Comparison of ENCODE assay signal across 8 mouse cellular contexts in the genomic region with DNA sequence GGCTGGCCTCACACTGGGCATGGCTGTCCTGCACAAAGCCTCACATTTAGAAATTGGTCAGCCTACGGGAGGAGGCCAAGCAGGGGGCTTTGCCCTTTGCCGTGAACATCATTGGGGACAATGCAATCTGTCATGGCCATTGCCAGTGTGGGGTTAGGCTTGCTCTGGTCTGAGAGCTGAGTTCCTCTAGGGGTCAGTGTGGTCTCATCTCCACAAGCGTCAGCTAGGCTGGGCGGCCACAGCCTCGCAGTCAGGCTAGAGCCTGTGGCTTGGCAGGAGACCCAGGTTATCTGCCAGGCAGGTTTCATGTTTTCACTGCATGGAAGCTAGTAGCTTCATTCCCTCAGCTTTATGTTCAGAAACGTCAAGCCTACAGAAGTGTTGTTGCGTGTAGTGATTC. TPM values are rescaled to one million over a fixed set of nuclear protein-coding genes. Genes with fewer than 3 reads are reported as not detected.
A peak's percentile ranks its signal among the peaks of the same experiment; 100 is the strongest.
DNase-seq lines count a peak whose midpoint lies in the region; ATAC-seq lines count a peak whose summit lies in the region.
"Had no signal": no experiment of that assay in that cellular context is flagged by ENCODE, and none has a peak within 500 bp of the region (broad histone marks: within the 10 kb centered on the region; RNA-seq: fewer than 3 reads in every experiment).

No protein-coding gene starts in this region.

- H3K4me1 ChIP-seq in embryonic facial prominence, embryonic 11.5 days (ENCODE audit: control insufficient read depth, insufficient read depth, low read length), result no peaks in the 10 kb centered on the region
- H3K4me1 ChIP-seq in midbrain, embryonic 15.5 days, result no peaks in the 10 kb centered on the region

- ATAC-seq in embryonic facial prominence, embryonic 11.5 days (replicated peaks; ENCODE audit: insufficient number of reproducible peaks, low FRiP score, low TSS enrichment, low read depth), result no peak
- 0 out of 2 replicates have a peak, but pooled peaks have one; percentile 52 for ATAC-seq in midbrain, embryonic 15.5 days (replicated peaks)

- H3K27me3 ChIP-seq in embryonic facial prominence, embryonic 11.5 days (ENCODE audit: control insufficient read depth, insufficient read depth, low read length), result no peaks in the 10 kb centered on the region
- H3K27me3 ChIP-seq in midbrain, embryonic 15.5 days (replicated peaks), result no peaks in the 10 kb centered on the region
- H3K27me3 ChIP-seq: megakaryocyte, embryonic 14.5 days had no signal

- no peaks in the 10 kb centered on the region for H3K9me3 ChIP-seq in embryonic facial prominence, embryonic 11.5 days (replicated peaks; ENCODE audit: control insufficient read depth, low read length)
- H3K9me3 ChIP-seq in midbrain, embryonic 15.5 days, result no peaks in the 10 kb centered on the region
- H3K9me3 ChIP-seq: megakaryocyte, embryonic 14.5 days had no signal

- no peak overlapping the region for H3K9ac ChIP-seq in embryonic facial prominence, embryonic 11.5 days (replicated peaks; ENCODE audit: low read length)
- H3K9ac ChIP-seq in midbrain, embryonic 15.5 days, result no peak overlapping the region

- intact Hi-C loops in left cerebral cortex, postnatal 25 days (cut with DNase I), result no loop called here

- DNase-seq in left cerebral cortex, postnatal 25 days (ENCODE audit: low spot score in 2 of 2), result peak; percentile 24 to 25
- no peak for DNase-seq in left cerebral cortex, adult 11 months (ENCODE audit: low spot score)
- peak; percentile 50 for DNase-seq in R1 (ENCODE audit: low read depth, low spot score)
- peak; percentile 19 for DNase-seq in embryonic facial prominence, embryonic 11.5 days (ENCODE audit: low spot score)
- DNase-seq in kidney, adult 18-20 months, result peak; percentile 40
- DNase-seq in spleen, postnatal 4 days (ENCODE audit: low spot score in 2 of 2), result no peak

- no peak overlapping the region for H3K4me2 ChIP-seq in embryonic facial prominence, embryonic 11.5 days (ENCODE audit: low read depth, low read length)
- H3K4me2 ChIP-seq in midbrain, embryonic 15.5 days, result no peak overlapping the region

- H3K4me3 ChIP-seq in embryonic facial prominence, embryonic 11.5 days (ENCODE audit: low read depth, low read length), result no peak overlapping the region
- no peak overlapping the region for H3K4me3 ChIP-seq in midbrain, embryonic 15.5 days

- peaks cover 8% of the 10 kb centered on the region for H3K36me3 ChIP-seq in embryonic facial prominence, embryonic 11.5 days (replicated peaks; ENCODE audit: control insufficient read depth, insufficient read depth, low read depth, low read length)
- peaks cover 21% of the 10 kb centered on the region; the same call in 1 of the 2 replicates for H3K36me3 ChIP-seq in midbrain, embryonic 15.5 days (replicated peaks)

- 80% methylated on average over 7 of the region's 7 CpGs for WGBS in embryonic facial prominence, embryonic 11.5 days
- 62% methylated on average over 7 of the region's 7 CpGs for WGBS in midbrain, embryonic 15.5 days

- H3K27ac ChIP-seq in embryonic facial prominence, embryonic 11.5 days (replicated peaks; ENCODE audit: low read depth, low read length), result no peak overlapping the region
- H3K27ac ChIP-seq in midbrain, embryonic 15.5 days, result no peak overlapping the region

RNA-seq across cellular contexts. Expression of a gene that starts 20.9 kb away (rescaled TPM):
- total RNA-seq in left cerebral cortex, postnatal 25 days (2021), result 10 to 100 TPM; 24.7 to 25.6 TPM
- 50.7 and 53.6 TPM in 2 replicates for polyA plus RNA-seq in embryonic facial prominence, embryonic 11.5 days (2014; fragmentation: Nextera tagmentation; extraction: Ambion mirVana)
- 53.3 and 53.4 TPM in 2 replicates for polyA plus RNA-seq in midbrain, embryonic 15.5 days (2015; fragmentation: Nextera tagmentation; extraction: Ambion mirVana)

Comparison
In these comparisons a context has a peak if more than half of its experiments do, and no peak if none do; other contexts are left out.
1. DNase-seq: peak in left cerebral cortex, postnatal 25 days (2 of 2), R1 (single experiment), embryonic facial prominence, embryonic 11.5 days (single experiment) and kidney, adult 18-20 months (single experiment); none in left cerebral cortex, adult 11 months (single experiment) and spleen, postnatal 4 days (0 of 2).